Mouse (Mus musculus) cerebellum, adult 11 months (tissue): ENCODE measurements around the gene Ccm2.
A peak's percentile ranks its signal among the peaks of the same experiment; 100 is the strongest.

ENCODE experiments used
- DNase-seq: peaks from one replicate; pipeline ENCODE4 v3.0.0; 2022

Gene Ccm2

DNA sequence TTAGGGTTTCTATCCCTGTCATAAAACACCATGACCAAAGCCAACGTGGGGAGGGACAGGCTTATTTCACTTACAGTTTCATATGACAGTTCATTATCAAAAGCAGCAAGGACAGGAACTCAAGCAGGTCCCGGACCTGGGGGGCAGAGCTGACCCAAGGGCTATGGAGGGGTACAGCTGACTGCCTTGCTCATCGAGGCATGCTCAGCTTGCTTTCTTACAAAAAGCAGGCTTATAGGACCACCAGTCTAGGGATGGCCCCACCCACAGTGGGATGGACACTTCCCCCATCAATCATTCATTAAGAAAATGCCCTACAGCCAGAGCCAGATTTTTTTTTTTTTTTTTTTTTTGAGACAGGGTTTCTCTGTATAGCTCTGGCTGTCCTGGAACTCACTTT, 15.9 kb upstream of the Ccm2 start:
- DNase-seq: no peak

DNA sequence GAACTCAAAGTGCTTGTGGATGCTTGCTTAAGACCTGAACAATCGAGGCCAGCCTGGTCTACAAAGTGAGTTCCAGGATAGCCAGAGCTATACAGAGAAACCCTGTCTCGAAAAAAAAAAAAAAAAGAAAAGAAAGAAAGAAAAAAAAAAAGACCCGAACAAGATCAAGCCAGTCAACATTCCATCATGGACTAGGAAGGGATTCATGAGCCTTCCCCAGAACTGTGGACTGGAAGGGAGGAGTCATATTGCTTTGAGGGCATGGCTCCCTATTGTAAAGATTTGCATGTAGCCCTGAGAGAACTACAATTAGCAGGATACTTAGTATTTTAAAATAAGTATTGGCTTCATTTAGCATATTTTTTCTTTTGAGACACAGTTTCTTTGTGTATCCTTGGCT, 2.0 kb upstream of the Ccm2 start:
- DNase-seq: no peak

- DNase-seq: no peak
Measured at GRCm38 (mm10) chr11:6545186-6545856, 1.4 kb upstream of the Ccm2 start.

DNA sequence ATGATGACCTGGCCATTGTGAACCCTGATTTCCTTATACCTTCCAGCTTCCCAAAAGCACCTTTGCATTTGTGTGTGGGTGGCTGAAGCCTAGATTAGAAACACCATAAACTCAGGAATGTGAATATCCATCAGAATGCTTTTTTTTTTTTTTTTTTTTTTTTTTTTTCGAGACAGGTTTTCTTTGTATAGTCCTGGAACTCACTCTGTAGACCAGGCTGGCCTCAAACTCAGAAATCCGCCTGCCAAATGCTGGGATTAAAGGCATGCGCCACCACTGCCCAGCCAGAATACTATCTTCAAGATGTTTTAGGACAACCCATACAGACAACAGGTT, 862 bp upstream of the Ccm2 start:
- no peak for DNase-seq

DNA sequence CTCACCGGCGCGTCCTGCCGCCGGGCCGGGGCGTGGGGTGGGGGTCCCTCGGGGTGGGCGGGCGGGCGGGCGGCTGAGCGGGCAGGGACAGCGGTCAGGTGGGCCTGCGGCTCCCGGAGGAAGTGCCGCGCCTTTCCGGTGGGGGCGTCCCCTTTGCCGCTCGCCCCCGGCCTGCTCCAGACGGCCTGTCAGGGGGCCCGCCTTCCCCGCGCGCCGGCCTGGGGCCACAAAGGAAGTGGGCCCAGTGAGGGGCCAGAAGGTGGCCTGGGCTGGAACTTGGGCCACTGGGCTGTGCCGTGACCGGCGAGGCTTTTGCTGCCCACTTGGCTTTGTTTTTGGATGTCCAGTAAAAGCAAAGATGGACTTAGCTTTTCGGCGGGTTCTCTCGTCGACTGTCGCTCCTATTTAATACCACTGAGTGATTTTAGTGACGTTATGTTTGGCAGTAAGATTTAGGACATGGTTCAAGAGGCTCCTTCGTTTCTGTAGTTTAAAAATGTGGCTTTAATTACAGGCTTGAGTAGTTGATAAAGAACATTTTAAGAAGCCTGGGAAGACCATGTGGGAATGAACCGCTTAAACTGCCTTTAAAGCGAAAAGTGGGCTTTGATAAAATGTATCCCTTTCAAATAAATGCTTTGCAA, 472 bp downstream of the Ccm2 start:
- DNase-seq: peak; percentile 43

DNA sequence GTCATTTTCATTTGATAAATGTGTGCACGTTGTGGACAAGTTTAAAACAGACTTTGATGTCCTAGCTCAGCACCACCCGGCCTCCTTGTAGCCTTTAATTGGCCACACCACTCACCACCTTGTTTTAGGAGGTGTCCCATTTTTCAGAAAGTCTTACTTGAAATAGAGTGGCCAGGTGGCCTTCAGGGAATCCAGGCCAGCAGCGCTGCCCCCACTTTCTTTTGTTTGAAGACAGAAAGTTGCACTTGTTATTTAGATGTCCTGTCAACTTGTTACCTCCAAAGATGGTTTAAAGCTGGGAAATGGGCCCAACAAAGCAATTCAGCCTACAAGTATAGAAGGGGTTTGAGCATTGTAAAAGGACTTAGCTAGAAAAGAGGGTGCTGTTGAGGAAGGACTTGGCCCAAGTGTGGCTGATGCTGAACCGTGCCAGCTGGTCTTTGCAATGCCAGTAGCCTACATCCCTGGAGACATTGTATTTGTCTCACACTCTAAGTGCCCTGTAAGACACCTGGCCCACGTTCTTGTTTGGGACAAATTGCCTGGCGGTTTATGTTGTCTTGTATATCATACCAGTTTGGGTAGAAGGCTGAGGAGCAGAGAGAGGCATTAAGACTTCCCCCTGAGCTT, 1.1 kb downstream of the Ccm2 start:
- no peak for DNase-seq

- no peak for DNase-seq
Measured at GRCm38 (mm10) chr11:6549770-6550169, 3.1 kb downstream of the Ccm2 start.

- DNase-seq: no peak
Measured at GRCm38 (mm10) chr11:6550201-6550600, 3.5 kb downstream of the Ccm2 start.

GRCm38 (mm10) chr11:6558234-6558633, 11.5 kb downstream of the Ccm2 start:
- DNase-seq: no peak

DNA sequence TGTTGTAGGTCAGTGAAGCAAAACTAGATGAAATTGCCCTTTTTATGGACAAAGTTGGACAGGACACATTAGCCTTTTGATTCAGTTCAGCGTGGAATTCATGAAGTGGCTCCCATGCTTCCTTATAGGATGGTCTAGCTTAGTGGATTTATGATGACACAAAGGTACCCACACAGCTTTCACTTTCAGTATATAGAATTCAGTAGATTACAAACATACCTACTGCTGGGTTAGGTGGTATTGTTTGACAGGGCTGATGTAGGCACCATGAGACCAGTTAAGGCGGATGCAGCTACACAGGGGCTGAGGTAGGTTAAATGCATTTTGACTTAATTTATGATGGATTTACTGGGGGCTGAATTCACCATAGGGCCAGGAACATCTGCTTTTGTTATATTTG, 13.3 kb downstream of the Ccm2 start:
- no peak for DNase-seq

- DNase-seq: no peak
Measured at GRCm38 (mm10) chr11:6560655-6561360, 14.1 kb downstream of the Ccm2 start.

- no peak for DNase-seq
Measured at GRCm38 (mm10) chr11:6561474-6561873, 14.8 kb downstream of the Ccm2 start.

- DNase-seq: no peak
Measured at GRCm38 (mm10) chr11:6562359-6562758, 15.7 kb downstream of the Ccm2 start.

GRCm38 (mm10) chr11:6563201-6563600, 16.5 kb downstream of the Ccm2 start:
- no peak for DNase-seq

DNA sequence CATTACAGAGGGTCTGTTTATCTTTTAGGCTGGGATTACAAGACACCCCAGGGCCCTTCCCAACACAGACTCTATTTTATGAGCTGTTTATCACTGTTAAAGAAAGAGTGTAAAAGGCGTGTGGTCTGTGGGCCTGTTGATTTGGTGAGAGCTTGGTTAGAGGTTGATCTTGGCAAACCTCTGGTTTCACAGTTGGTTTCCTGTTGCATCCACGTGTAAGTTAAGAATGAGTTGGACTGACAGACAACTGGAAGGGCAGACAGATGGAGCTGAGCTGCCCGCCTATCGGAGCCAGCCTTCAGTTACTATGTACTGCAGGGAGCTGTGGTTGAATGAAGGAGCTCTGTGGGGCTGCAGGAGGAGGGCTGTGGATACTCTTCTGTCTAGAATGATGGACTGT, 19.8 kb downstream of the Ccm2 start:
- DNase-seq: no peak

DNA sequence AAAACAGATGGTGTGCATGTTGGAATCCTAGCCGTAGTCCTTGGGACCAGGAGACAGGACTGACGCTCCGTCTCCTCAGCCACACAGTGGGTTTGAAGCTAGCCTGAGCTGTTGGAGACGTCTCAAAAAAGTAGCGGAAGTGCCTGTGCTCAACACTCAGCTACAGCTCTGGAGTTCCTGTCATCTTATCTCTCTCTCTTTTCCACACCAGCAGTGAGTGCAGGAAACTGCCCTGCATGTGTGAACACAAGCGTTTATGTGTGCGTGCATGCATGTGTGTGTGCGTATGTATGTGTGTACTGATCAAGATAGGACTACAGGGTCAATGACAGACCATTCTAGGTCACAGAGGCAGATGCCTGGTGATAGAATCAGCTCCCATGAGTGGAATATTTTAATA, 21.3 kb downstream of the Ccm2 start:
- no peak for DNase-seq

- DNase-seq: no peak
Measured at GRCm38 (mm10) chr11:6568584-6569409, 22.1 kb downstream of the Ccm2 start.

- no peak for DNase-seq
Measured at GRCm38 (mm10) chr11:6569410-6569777, 22.7 kb downstream of the Ccm2 start.

DNA sequence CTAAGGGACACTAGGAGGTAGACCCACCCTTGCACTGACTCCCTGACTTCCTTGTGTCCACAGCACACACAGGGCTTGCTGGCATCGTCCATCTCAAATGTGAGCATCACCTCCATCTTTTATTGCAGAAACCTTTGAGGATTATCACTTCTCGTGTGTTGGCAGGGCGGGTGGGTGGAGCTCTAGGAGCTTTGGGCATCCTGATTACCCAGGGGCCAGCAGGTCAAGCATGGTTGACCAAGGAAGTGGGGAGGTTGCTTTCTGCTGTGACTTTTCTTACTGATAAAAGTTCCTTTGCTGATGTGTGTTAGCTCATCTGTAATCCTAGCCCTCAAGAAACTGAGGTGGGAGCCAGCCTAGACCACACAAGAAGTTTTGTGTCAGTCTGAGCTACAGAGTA, 29.5 kb downstream of the Ccm2 start:
- DNase-seq: no peak

- no peak for DNase-seq
Measured at GRCm38 (mm10) chr11:6579361-6579760, 32.7 kb downstream of the Ccm2 start.

- DNase-seq: no peak
Measured at GRCm38 (mm10) chr11:6580065-6580750, 33.5 kb downstream of the Ccm2 start.

- DNase-seq: no peak
Measured at GRCm38 (mm10) chr11:6581560-6581959, 34.9 kb downstream of the Ccm2 start.

- no peak for DNase-seq
Measured at GRCm38 (mm10) chr11:6585748-6586147, 39.1 kb downstream of the Ccm2 start.
